8 mouse cellular contexts compared by ENCODE assay signal in genomic region chr5:136882788-136883439, GRCm38 (mm10). TPM values are rescaled to one million over a fixed set of nuclear protein-coding genes. Genes with fewer than 3 reads are reported as not detected.
DNase-seq lines count a peak whose midpoint lies in the region; ATAC-seq and TF ChIP-seq lines count a peak whose summit lies in the region.

Gene Col26a1 (minus strand): TSS chr5:136883209.

- H3K4me1 ChIP-seq in forebrain, postnatal 0 days (ENCODE audit: insufficient read depth) = peaks cover 6% of the 10 kb centered on the region; the same call in 1 of the 2 replicates

- H3K27me3 ChIP-seq in forebrain, postnatal 0 days (ENCODE audit: insufficient read depth, low read length) = peaks cover 15% of the 10 kb centered on the region

- H3K27ac ChIP-seq in layer of hippocampus, adult 2 months = peak within 1 kb of the TSS; percentile 10; the same call in 1 of the 2 replicates
- H3K27ac ChIP-seq in forebrain, postnatal 0 days (ENCODE audit: low read depth, low read length) = no peak within 1 kb of the TSS

- DNase-seq in layer of hippocampus, adult 2 months (ENCODE audit: low spot score in 2 of 2) = no peak
- no peak for DNase-seq in layer of hippocampus, adult 9-11 months
- DNase-seq in embryo, embryonic 10.5 days (ENCODE audit: low spot score) = peak; percentile 69
- peak; percentile 51 for DNase-seq in forebrain, postnatal 0 days
- peak; percentile 70 to 78 for DNase-seq in kidney, postnatal 4 days
- DNase-seq in neural tube, embryonic 10.5 days (ENCODE audit: extremely low spot score, low spot score) = peak; percentile 76
- DNase-seq in adipocyte (ENCODE audit: low spot score) = no peak

- peak within 1 kb of the TSS; percentile 96 for H3K4me2 ChIP-seq in forebrain, postnatal 0 days (ENCODE audit: low read depth)

- WGBS in forebrain, postnatal 0 days = 2% methylated on average over 44 of the region's 44 CpGs

- H3K9me3 ChIP-seq in forebrain, postnatal 0 days (ENCODE audit: low read length) = no peaks in the 10 kb centered on the region

- peak within 1 kb of the TSS; percentile 68 for H3K9ac ChIP-seq in forebrain, postnatal 0 days

- peak; percentile 62 for ATAC-seq in forebrain, postnatal 0 days
- no peak for ATAC-seq in megakaryocyte-erythroid progenitor cell, adult 5-6 weeks (replicated peaks; ENCODE audit: low FRiP score, low TSS enrichment, poor library complexity, severe bottlenecking)

- no peak for TF ChIP-seq CTCF in layer of hippocampus, adult 2 months (conservative IDR thresholded peaks at IDR 0.05)
- TF ChIP-seq CTCF in forebrain, postnatal 0 days (IDR thresholded peaks at IDR 0.05; ENCODE audit: low read depth) = no peak

- H3K36me3 ChIP-seq in forebrain, postnatal 0 days (ENCODE audit: insufficient read depth) = no peaks in the 10 kb centered on the region

- peak within 1 kb of the TSS; percentile 45; the same call in 1 of the 2 replicates for H3K4me3 ChIP-seq in layer of hippocampus, adult 2 months
- peak within 1 kb of the TSS; percentile 52 for H3K4me3 ChIP-seq in forebrain, postnatal 0 days (ENCODE audit: low read depth, low read length)

RNA-seq across cellular contexts. Expression of gene Col26a1, which starts in this region (rescaled TPM):
- total RNA-seq in layer of hippocampus, adult 2 months (2021) = 1 to 10 TPM; 2.7 to 3.3 TPM
- total RNA-seq in forebrain, postnatal 0 days (2014; rRNA removed) = 39.9 and 43.7 TPM in 2 replicates
- 24.3 and 27.1 TPM in 2 replicates for polyA plus RNA-seq in forebrain, postnatal 0 days (2015; fragmentation: Nextera tagmentation; extraction: Ambion mirVana)
- total RNA-seq in megakaryocyte-erythroid progenitor cell, adult 5-6 weeks (2014; fragmentation: Nextera tagmentation) = not detected in 2 replicates
- not detected in 2 replicates for total RNA-seq in megakaryocyte-erythroid progenitor cell, adult 5-6 weeks (2017)

Comparison
In these comparisons a context has a peak if more than half of its experiments do, and no peak if none do; other contexts are left out.
1. DNase-seq: peak in embryo, embryonic 10.5 days (single experiment), forebrain, postnatal 0 days (single experiment), kidney, postnatal 4 days (2 of 2) and neural tube, embryonic 10.5 days (single experiment); none in layer of hippocampus, adult 2 months (0 of 2), layer of hippocampus, adult 9-11 months (single experiment) and adipocyte (single experiment).